Mouse (Mus musculus) retina, postnatal 1 day (tissue): ENCODE data around the gene Snx10.

Source experiments
- DNase-seq: peaks from one replicate; pipeline ENCODE4 v3.0.0-alpha.2; 2012

The Snx10 gene

DNA sequence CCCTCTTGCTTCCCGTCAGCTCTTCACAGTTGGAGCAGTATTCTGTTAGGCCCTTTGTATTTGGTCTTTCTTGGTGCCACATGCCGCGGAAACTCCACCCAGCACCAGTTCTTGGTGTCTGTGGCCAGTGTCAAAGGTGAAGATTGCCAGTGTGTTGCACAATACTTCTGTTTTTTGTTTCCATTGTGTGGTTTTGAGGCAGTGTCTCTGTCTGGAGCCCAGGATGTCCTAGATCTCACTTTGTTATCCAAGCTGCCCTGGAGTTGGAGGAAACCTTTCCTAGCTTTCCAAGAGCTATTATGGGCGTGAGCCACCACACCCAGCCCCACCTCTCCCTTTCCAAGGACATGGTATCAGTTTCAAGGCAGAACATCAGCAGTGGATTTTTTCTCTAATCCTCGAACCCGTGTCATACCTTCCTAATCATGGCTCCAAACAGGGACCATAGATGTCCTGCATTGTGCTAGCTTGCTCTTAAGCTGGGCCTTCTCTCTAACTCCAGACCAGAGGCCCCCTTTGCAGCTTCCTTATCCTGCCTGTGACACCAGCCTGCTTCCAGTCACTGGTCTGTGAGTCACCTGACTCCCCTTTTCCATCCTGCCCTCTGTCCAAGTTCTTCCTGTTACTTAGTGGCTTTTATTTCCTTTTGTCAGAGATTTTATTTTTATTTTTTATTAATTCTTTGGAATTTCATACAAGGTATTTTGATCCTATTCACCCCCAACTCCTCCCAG is 9.9 kb downstream of the Snx10 start:
- no peak for DNase-seq

DNA sequence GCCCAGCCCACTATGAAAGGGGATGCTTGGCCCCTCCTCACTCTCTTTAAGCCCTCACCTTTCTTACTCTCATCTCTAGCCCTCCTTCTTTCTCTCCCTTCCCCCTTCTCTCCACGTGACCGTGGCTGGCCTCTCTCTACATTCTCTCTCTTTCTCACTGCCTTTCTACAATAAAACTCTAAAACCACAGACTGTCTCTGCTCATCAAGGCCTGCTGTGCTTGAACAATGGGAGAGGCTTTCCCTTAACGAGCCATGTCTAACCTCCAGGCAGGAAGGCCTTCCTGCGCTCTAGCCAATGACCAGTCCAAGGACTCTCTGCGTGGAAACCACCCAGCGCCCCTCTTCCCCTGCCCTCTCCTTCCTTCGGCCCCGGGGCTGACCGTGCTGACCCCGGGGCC is 11.9 kb downstream of the Snx10 start:
- DNase-seq = no peak

DNA sequence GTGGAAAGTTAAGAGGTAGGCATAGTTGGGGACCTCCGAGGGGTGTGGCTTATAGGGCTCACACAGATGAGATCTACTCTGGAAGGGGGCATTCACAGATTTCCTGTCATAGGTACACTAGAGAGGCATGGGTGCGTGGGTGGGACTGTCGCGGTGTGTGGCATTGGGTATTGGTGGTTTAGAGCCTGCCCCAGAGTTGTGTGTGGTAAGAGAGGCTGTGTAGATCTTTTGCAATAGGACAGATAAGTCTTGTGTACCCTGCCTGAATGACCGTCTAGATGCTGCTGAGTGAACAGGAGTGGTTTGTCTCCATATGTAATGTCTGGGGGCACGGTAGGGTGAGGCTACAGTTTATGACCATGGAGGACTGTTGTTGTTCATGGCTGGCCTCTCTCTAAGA is 16.8 kb downstream of the Snx10 start:
- no peak for DNase-seq

DNA sequence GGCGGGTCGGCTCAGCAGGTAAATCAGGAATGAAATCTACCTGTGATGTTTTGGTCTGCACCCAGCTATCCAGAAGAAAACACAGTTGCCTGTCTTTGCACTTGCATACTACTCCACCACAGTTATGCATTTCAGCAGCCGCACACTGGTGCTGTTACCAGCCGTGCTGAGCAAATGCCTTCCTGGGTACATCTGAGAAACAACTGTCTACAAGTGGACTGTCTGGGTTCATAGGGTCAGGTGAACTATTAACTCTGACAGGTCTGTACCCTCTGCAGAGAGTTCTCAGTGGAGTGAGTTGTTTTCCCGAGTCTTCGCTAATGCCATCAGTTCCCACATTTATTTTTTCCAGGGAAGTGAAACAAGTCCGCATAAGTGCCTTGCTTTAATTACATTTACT is 17.7 kb downstream of the Snx10 start:
- no peak for DNase-seq

DNA sequence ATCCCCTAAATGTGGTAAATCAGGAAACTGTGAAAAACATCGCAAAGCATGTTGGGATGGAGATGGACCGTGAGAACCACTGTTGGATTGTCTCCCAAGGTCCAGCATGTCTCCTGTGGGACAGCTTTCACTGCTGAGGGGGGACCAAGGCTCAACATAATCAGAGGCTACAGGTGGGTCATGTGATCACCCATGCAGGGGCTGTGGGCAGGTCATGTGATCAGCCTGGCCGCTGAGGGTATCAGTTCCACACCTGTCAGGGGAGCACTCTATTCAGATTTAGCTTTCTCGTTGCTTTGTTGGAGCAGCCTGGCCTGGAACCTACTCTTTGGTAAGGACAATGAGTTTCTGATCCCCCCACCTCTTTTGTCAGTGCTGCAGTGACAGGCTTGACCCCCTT is 18.4 kb downstream of the Snx10 start:
- no peak for DNase-seq

DNA sequence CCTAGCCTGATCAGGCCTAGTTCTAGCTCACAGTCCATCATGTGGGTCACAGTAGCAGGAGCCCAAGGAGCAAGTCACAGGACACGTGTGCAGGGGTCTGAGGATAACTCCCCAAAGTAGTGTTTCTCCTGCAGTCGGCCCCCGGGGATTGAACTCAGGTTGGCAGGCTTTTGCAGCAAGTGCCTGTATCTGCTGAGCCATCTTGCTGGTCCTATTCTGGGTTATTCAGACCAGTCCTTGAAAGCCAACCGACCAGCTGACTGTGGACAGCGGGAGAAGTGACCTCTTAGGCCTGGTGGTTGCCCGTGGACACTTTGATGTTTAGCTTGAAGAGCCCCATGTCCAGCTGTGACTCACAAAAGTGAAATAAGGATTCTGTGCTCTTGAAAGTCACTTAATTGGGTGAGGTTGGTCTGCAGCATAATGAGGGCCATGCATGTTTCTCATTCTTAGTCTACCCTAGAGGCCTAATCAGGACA is 20.0 kb downstream of the Snx10 start:
- DNase-seq = peak; percentile 28

DNA sequence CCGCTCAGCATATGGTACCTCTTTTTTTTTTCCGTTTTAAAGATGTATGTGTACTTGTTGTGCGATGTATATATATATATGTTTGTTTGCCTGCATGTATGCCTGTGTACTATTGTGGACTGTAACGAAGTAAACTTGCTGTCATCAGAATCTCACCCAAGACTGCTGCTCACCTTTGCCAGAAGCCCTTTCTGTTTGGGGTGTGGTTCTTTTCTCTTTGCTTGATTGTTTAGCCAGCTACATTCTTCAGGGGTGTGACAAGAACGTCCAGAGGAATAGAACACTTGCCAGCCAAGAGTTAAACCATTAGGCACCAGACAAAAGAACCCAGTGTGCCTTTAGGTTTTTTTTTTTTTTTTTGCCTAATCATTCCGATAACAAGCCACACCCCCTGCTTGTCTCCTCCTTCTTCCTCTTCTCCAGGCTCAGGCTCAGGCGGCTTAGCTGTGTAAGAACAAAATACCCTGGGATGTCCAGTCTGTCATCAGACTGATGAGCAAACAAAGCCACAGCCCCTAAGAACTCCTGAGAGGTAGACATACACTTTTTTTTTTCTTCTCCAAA is 20.5 kb downstream of the Snx10 start:
- peak; percentile 70 for DNase-seq

DNA sequence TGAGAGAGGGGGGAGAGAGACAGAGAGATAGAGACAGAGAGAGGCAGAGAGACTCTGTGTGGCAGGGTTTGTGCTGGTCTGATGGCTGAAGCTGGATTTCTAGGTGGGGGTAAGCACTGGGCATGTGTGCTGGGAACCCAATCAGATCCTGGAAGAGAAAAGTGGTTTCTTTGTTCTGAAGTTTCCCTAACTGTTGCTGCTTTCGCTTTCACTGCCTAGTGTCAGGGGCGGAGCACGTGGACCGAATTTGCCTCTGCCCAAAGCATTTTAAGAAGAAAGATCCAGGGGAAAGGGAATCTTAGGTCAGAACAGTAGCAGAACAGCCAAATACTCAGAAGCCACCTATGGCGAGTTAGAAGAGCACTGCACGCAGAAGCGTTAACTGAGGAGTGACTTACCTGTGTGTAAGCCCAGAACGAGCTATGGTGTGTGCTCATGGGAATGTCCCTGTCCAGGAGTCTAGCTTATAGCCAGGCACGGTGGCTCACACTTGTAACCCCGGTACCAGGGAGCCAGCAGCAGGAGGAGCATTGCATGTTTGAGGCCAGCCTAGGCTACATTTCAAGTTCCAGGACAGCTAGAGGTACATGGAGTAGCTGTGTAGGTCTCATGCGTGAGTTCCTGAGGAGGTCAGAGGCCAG is 21.6 kb downstream of the Snx10 start:
- DNase-seq = no peak

DNA sequence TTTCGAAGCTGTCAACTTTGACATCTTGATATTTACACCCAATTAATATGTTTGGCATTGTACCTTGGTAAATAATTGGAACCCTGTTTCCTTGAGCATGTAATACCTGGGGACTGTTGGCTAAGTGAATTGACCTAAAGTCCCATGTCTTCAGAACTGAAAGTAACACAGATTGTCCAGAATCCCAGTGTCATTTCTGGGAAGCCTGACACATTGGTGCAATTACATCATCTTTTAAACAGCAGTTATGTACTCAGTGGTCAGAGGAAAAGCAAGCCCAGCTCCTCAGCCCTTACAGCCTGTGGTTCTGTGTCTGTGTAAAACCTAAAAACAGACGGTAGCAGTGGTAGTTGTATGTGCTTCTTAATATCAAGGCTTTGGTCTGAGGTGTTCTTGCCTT is 22.4 kb downstream of the Snx10 start:
- DNase-seq = no peak

DNA sequence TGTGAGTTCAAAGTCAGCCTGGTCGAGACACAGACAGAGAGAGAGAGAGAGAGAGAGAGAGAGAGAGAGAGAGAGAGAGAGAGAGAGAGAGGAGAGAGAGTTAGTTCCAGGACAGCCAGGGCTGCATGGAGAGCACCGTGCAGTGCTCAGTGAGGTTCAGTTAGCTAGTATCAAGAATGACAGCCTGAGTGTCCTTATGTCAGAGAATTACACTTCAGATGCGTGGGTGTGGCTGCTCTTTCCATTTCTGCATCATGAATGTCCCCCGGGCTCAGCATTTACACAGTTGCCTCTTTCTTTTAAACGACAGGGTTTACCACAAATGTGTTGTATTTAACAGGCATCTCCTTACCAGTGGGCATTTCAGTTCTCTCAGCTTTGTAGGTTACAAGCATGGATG is 25.1 kb downstream of the Snx10 start:
- no peak for DNase-seq

DNA sequence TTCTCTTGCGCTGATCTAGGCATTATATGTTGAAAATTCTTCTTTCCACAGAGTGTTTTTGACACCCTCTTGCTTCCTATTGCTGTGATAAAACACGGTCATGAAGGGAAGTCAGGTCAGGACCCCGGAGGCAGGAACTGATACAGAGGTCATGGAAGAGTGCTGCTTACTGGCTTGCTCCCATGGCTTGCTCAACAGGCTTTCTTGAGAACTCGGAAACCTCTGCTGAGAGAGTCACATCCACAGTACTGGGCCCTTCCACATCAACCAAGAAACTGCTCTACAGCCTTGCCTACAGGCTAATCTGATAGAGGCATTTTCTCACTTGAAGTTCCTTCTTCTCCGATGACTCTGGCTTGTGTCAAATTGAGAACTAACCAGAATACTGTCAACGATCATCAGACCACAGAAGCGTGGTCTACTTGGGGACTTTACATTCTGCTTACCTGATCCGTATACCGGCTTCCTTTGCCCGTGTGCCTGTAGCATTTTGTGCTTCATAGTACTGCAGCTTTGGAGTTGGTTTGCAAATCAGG is 27.6 kb downstream of the Snx10 start:
- DNase-seq = no peak

DNA sequence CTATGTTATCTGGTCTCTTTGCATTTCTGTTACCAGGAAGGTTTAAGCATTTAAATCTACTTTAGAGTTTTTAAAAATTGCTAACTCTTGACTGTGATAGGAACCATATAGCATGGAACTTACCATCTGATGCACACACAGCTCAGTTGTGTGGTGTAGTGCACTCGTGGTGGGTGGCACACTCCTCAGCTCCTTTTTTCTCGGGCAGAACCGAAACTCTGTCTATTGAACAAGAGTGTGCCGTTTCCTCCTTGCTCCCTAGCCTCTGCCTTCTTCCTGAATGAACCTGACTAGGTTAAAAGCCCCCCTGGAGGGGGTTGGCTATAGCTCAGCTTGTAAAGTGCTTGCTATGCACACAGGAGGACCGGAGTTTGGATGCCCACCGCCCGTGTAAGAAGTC is 32.9 kb downstream of the Snx10 start:
- DNase-seq = no peak

DNA sequence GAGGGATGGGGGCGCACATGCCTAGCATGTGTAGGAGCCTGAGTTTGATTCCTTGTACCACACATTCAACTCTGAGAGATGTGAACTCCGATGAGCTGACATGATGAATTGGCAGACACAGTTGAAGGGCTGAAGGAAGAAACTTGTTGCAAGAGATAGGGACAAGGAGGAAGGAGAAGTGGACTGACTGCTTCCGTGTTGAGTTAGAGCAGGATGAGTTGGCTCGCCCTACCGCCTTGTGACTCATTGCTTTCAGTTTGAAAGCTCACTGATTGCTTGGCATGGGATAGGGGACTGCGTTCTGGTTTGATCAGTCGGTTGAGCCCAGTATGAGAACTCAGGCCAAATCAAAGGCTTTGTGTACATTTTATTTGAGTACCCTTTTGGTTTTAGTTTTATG is 34.6 kb downstream of the Snx10 start:
- no peak for DNase-seq

DNA sequence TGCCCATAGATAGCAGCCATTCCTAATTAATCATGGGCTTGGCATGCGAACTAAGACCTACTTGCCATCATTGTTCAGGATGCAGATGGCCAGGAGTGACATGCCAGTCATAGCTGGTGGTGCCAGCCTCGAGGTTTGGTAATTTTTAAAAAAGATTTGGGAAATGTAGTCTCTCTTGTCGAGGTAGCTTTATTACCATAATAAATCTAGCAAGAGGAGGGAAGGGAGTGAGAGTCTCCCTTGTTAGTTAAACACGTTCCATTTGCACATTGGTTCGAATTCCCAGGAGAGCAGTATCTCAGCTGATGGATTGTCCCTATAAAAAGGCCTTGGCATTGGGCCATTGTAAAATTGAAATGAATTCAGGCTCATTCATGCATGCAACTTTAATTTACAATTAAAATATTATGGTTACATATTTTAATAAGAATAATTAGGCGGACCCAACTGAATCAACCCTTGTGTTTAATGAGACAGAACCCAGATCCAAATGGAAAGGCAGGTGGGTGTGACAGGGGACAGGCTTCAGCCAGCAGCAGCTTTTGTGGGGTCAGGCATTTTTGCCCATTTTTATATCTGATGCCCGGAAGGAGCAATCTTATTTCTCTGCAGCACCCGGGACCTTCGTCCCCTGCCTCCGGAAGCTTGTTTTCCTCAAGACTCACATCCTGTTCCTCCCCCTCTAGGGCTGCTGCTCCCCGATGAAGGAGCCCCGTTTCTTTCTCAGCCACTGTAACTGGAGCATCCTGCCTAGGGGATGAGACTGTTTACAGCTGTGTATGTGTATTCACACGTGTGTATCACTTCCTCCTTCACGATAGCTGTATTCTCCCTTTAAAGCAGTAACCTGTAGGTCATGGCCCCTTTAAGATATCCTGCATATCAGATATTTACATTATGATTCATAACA is 43.3 kb downstream of the Snx10 start:
- DNase-seq = peak; percentile 89

DNA sequence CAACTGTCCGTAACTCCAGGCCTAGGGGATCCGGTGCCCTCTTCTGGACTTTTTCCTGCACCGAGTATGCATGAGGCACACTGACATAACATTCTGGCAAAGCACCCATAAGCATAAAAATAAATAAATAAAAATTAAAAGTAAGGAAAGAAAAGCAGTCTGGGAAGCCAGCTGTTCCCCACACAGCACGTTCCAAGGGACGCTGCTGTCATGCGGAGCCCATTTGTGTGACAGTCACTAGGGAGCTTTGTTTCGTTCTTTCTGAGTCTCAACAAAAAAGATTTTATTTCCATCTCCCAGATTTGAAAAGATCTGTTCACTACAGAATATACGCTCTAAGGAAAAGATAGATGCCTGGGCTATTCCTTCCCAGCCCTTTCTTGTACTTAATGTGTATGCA is 45.4 kb downstream of the Snx10 start:
- DNase-seq = no peak

DNA sequence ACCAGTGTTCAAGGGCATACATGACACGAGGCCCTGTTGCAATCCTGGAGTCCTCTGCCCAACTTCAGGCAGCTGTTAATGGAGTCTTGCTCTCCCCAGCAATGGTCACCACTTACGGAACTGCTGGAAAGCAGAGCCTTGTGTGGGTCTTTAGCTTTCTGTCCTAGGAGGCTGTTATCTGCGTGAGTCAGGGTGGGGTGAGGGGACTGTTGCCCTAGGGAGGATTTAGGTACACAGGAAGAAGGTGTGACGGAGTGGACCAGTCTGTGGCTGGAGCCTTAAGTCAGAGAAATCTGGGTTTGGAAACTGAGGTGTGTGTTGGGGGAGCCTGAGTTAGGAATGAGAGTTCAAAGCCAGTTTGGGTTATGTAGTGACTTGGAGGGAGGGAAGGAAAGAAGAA is 49.4 kb downstream of the Snx10 start:
- no peak for DNase-seq

DNA sequence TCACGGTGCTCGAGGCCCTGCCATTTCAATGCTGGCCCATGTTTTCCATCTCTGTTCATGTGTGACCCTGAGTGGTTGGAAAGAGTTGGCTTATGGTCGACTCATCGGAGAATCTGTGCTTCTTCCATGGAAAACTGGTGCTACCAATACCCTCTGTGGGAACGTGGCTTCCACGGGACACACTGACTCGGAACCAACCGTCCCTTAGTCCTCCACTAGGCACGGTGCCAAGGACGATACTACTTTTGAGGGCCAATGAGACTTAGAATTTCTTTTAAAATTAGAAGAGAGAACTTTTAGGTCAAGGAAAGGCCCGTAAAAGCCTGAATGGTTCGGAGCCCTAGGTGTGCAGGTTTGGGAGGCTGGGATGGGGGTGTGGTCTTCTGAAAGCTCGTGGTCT is 50.4 kb downstream of the Snx10 start:
- DNase-seq = no peak

DNA sequence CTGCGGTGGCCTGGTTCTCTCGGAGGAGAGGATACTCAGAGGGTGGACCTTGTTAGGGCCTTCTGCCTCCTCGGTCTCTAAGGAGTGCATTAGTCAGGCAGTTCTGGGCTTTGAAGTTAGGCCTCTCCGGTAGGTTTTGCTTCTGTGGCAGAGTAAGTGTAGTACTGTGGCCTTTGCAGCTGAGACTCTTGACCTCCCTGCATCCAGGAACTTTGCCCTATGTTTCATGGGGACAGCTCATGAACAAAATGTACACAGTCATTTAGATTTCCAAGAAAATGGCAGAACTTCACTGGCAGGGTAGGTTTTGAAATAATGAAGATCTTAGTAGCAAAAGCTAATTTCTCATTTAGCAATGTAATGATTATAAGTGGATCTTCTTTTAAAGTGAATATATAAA is 54.7 kb downstream of the Snx10 start:
- no peak for DNase-seq

DNA sequence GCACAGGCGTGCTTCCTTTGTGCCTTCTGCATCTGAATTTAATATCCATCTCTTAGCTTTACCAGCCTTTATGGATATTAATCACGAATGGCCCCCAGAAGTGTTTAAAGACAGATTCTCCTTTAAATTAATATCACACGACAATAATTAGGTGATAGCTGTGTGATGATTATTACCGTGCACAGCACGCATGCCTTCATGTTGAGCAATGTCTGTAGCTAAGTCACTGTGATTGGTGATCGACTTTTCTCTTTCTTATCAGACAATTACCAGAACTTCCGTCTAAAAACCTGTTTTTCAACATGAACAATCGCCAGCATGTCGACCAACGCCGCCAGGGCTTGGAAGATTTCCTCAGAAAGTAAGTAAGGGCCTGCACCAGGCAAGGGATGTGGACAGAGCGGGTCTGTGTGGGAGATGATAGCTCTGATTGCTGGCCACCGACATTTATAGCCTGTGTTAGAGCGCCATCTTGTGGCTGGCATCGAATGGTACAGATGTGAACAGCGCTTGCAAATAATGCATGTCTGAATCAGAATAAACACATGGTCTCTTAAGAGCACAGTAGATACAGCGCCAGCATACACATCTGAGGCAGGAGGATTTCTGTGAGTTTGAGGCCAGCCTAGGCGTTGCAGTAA is 56.5 kb downstream of the Snx10 start:
- DNase-seq = peak; percentile 92

DNA sequence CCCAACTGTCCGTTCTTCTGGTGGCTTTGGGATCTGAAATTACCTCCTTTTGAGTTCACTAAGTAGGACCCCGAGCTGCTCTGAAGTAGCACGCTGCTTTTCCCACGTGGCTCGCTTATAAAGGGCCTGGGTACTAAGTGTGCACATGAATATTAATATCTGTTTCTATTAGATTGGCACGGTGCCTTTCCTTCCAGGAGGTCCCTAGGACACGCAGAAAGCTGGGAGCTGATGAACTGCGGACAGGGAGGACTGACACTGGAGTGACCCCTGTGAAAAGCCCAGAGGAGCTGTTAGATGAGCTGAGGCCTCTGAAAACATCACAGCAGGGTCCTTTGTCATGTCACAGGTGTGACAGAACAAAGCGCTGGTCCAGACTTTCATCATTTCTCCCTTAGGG is 57.7 kb downstream of the Snx10 start:
- no peak for DNase-seq

DNA sequence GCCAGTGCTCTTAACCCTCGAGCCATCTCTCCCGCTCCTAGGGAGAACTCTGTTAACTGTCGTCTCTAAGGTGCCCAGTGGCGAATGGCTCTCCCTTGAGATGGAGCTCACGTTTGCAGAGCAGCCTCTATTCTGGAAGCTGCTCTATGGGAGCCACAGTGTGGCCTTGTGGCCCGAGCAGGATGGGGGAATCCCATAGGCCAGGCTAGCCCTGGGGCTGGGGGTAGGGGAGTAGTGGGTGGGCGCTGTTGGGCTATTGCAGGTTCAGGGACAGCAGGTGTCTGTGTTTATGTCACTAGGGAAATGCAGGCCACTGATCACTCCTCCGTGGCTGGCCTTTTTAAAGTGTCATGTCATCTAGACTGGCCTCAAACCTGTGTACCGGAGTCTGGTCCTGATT is 58.4 kb downstream of the Snx10 start:
- no peak for DNase-seq

DNA sequence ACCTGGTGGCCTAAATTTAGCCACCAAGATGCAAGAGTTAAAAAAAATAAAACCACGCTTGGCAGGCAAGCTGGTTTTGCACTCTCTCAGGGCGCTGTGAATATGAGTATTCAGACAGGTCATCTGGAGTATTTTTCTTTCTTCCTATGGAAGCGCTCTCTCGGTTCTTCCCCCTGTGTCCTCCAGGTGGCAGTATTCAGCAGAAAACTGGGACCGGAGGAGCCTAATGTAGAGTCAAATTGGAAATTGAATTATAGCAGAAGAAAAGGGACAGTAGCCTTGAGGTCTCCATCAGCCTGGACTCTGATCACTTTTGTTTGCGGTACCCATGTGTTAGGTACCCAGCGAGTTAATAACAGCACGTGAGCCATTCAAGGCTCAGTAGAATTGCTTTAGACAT is 62.3 kb downstream of the Snx10 start:
- peak; percentile 84 for DNase-seq

DNA sequence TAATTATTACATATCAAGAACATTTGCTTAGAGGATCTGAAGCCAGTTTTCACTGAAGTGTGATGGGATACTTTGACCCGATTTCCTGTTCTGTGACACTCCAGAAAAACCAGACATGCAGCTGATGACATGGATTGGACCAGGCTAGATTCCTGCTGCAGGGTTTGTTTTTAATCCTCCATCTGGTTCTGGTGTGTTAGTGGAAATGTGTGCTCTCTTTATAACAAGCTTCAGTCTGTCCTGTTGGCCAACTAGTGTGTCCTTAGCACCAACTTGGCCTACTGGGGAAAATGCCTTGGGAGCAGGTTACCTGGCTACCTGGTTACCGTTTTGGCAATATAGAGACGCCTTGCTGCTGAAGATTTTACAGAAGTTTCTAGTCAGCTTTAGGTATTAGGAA is 63.6 kb downstream of the Snx10 start:
- no peak for DNase-seq
